Mouse (Mus musculus) intestine, postnatal 0 days (tissue): ENCODE measurements around the gene Tbx4. TPM values are rescaled to one million over a fixed set of nuclear protein-coding genes. Genes with fewer than 3 reads are reported as not detected.
A peak's percentile ranks its signal among the peaks of the same experiment; 100 is the strongest.

Source experiments
- ATAC-seq: fragments of 200-750 bp; cut with Nextera tagmentation; 2 replicates; pipeline ENCODE4 v1.8.0; 2017; ENCODE audit warnings: mild to moderate bottlenecking, moderate TSS enrichment, moderate library complexity
- H3K27ac ChIP-seq: fragments of 300-500 bp; sonication (generic); 2 replicates; pipeline ENCODE4 v1.5.1; 2014; ENCODE audit warnings: mild to moderate bottlenecking, low read depth, low read length, moderate library complexity
- H3K27me3 ChIP-seq: fragments of 300-500 bp; sonication (generic); replicated peaks from 2 replicates; pipeline ENCODE4 v1.6.1; 2014; ENCODE audit warnings: low read length, mixed read lengths; ENCODE audit not compliant: control insufficient read depth, insufficient read depth
- H3K36me3 ChIP-seq: fragments of 300-500 bp; sonication (generic); 2 replicates; pipeline ENCODE4 v1.6.1; 2014; ENCODE audit warnings: mild to moderate bottlenecking, moderate library complexity; ENCODE audit not compliant: control insufficient read depth, insufficient read depth
- H3K4me1 ChIP-seq: fragments of 300-500 bp; sonication (generic); replicated peaks from 2 replicates; pipeline ENCODE4 v1.6.1; 2014; ENCODE audit warnings: antibody characterized with exemption, low read length, mixed read lengths; ENCODE audit not compliant: control insufficient read depth, insufficient read depth
- H3K4me2 ChIP-seq: fragments of 300-500 bp; sonication (generic); replicated peaks from 2 replicates; pipeline ENCODE4 v1.6.1; 2014; ENCODE audit warnings: low read depth, mild to moderate bottlenecking, moderate library complexity
- H3K4me3 ChIP-seq: fragments of 300-500 bp; sonication (generic); 2 replicates; pipeline ENCODE4 v1.5.1; 2014; ENCODE audit warnings: low read depth, low read length
- H3K9ac ChIP-seq: fragments of 300-500 bp; sonication (generic); 2 replicates; pipeline ENCODE4 v1.6.1; 2014; ENCODE audit warnings: mild to moderate bottlenecking, low read depth, low read length
- H3K9me3 ChIP-seq: fragments of 300-500 bp; sonication (generic); 2 replicates; pipeline ENCODE4 v1.6.1; 2016; ENCODE audit warnings: mixed run types; ENCODE audit not compliant: control insufficient read depth
- CTCF ChIP-seq: sonication (generic); IDR thresholded peaks from 2 replicates; pipeline ENCODE4 v1.5.1; 2016; ENCODE audit warnings: low read depth, mild to moderate bottlenecking, control low read depth, antibody characterized with exemption, moderate library complexity
- WGBS: fragments of 180-500 bp; shearing (Covaris S2); extraction: QIAGEN DNeasy Blood & Tissue Kit; methylation state at CpG from one replicate; pipeline ENCODE4 v1.1.7; 2014; 5-methylcytosine and 5-hydroxymethylcytosine counted together
- polyA plus RNA-seq: library from polyadenylated mRNA; unstranded; fragments of >200 nt; fragmentation: Nextera tagmentation; extraction: Ambion mirVana; gene quantifications from 2 replicates; pipeline ENCODE4 v1.2.1, GENCODE M21; 2015

The Tbx4 gene
- polyA plus RNA-seq, 1 experiment from 2014 or later: not detected

- 0 out of 2 replicates have a peak, but pooled peaks have one; percentile 20 for ATAC-seq
Measured at GRCm38 (mm10) chr11:85889730-85890562, 3.7 kb downstream of the Tbx4 start.

GRCm38 (mm10) chr11:85890563-85890845, 4.3 kb downstream of the Tbx4 start:
- H3K4me2 ChIP-seq: no peak overlapping the region
- H3K4me1 ChIP-seq: no peaks in the 10 kb centered on the region; the same call in 1 of the 2 replicates
- no peak for TF ChIP-seq CTCF
- H3K9ac ChIP-seq: no peak overlapping the region
- no peak overlapping the region for H3K4me3 ChIP-seq
- ATAC-seq: no peak
- peaks cover 97% of the 10 kb centered on the region for H3K27me3 ChIP-seq
- no peak overlapping the region for H3K27ac ChIP-seq
- H3K36me3 ChIP-seq: no peaks in the 10 kb centered on the region
- WGBS: 21% methylated on average over 13 of the region's 13 CpGs
- H3K9me3 ChIP-seq: no peaks in the 10 kb centered on the region

More at GRCm38 (mm10) chr11:85889730-85890562, 3.7 kb downstream of the Tbx4 start:
- Histone ChIP-seq H3K4me2 (no peak overlapping the region), H3K9ac (no peak overlapping the region), H3K9me3 (no peaks in the 10 kb centered on the region), H3K27me3 (peaks cover 97% of the 10 kb centered on the region), H3K4me1 (no peaks in the 10 kb centered on the region; the same call in 1 of the 2 replicates), H3K4me3 (peak overlapping the region; percentile 2; the same call in 1 of the 2 replicates), H3K27ac (no peak overlapping the region), H3K36me3 (no peaks in the 10 kb centered on the region)
- WGBS: 21% methylated on average over 47 of the region's 47 CpGs
- no peak for TF ChIP-seq CTCF

- ATAC-seq: no peak
Measured at GRCm38 (mm10) chr11:85891010-85891691, 4.9 kb downstream of the Tbx4 start.

GRCm38 (mm10) chr11:85891692-85892040, 5.4 kb downstream of the Tbx4 start:
- no peak for TF ChIP-seq CTCF
- Histone ChIP-seq H3K27ac (no peak overlapping the region), H3K27me3 (peaks cover 97% of the 10 kb centered on the region)

More at GRCm38 (mm10) chr11:85891010-85891691, 4.9 kb downstream of the Tbx4 start:
- Histone ChIP-seq H3K4me1 (no peaks in the 10 kb centered on the region; the same call in 1 of the 2 replicates), H3K27me3 (peaks cover 97% of the 10 kb centered on the region), H3K4me3 (no peak overlapping the region), H3K9ac (no peak overlapping the region), H3K27ac (no peak overlapping the region), H3K4me2 (no peak overlapping the region), H3K9me3 (no peaks in the 10 kb centered on the region), H3K36me3 (no peaks in the 10 kb centered on the region)
- TF ChIP-seq CTCF: no peak
- 10% methylated on average over 13 of the region's 13 CpGs for WGBS

GRCm38 (mm10) chr11:85892771-85893170, 6.5 kb downstream of the Tbx4 start:
- H3K27me3 ChIP-seq: peaks cover 99% of the 10 kb centered on the region
- no peak overlapping the region for H3K4me3 ChIP-seq
- TF ChIP-seq CTCF: no peak
- H3K4me1 ChIP-seq: no peaks in the 10 kb centered on the region; the same call in 1 of the 2 replicates
- H3K27ac ChIP-seq: no peak overlapping the region
- H3K9me3 ChIP-seq: no peaks in the 10 kb centered on the region
- WGBS: 4% methylated on average over 6 of the region's 6 CpGs
- ATAC-seq: no peak
- no peaks in the 10 kb centered on the region for H3K36me3 ChIP-seq
- no peak overlapping the region for H3K9ac ChIP-seq
- no peak overlapping the region for H3K4me2 ChIP-seq

More at GRCm38 (mm10) chr11:85891692-85892040, 5.4 kb downstream of the Tbx4 start:
- WGBS: 12% methylated on average over 2 of the region's 2 CpGs
- Histone ChIP-seq H3K4me2 (no peak overlapping the region), H3K9me3 (no peaks in the 10 kb centered on the region), H3K4me3 (no peak overlapping the region), H3K36me3 (no peaks in the 10 kb centered on the region), H3K4me1 (no peaks in the 10 kb centered on the region; the same call in 1 of the 2 replicates), H3K9ac (no peak overlapping the region)
- no peak for ATAC-seq

GRCm38 (mm10) chr11:85893400-85894135, 7.3 kb downstream of the Tbx4 start:
- ATAC-seq: no peak
- no peak overlapping the region for H3K4me2 ChIP-seq
- H3K9ac ChIP-seq: no peak overlapping the region
- WGBS: 6% methylated on average over 13 of the region's 13 CpGs
- no peak overlapping the region for H3K27ac ChIP-seq
- H3K4me3 ChIP-seq: no peak overlapping the region
- H3K9me3 ChIP-seq: no peaks in the 10 kb centered on the region
- no peaks in the 10 kb centered on the region for H3K36me3 ChIP-seq
- no peak for TF ChIP-seq CTCF
- H3K4me1 ChIP-seq: no peaks in the 10 kb centered on the region; the same call in 1 of the 2 replicates
- H3K27me3 ChIP-seq: peaks cover 99% of the 10 kb centered on the region
